Mouse (Mus musculus): Measurements from ENCODE around the gene Gm4141. TPM values are rescaled to one million over a fixed set of nuclear protein-coding genes. Genes with fewer than 3 reads are reported as not detected.
"Not testable (repeated sequence)": the region's sequence is repeated elsewhere in the genome, so short reads cannot be mapped to it uniquely, and the experiment has no call there.

The Gm4141 gene
- total RNA-seq (2021) = not detected

GRCm38 (mm10) chr7:20576141-20576540 lies at the start of gene Gm4141:
TSS of gene Gm4141 (minus strand) at chr7:20576241.
- intact Hi-C loops (cut with DNase I); DNase-seq (ENCODE audit: low spot score): not testable (repeated sequence)

- DNase-seq (ENCODE audit: low spot score); intact Hi-C loops (cut with DNase I): not testable (repeated sequence)
These were observed 22.9 kb upstream of the Gm4141 start, which contains the start of gene Gm4513 for GRCm38 (mm10) chr7:20598921-20599320. TSS of gene Gm4513 (minus strand) at chr7:20599021.

- intact Hi-C loops (cut with DNase I); DNase-seq (ENCODE audit: low spot score): not testable (repeated sequence)
These were observed 30.4 kb downstream of the Gm4141 start, which contains the start of gene Gm5726 for GRCm38 (mm10) chr7:20545657-20546056. TSS of gene Gm5726 (minus strand) at chr7:20545757.

- intact Hi-C loops (cut with DNase I); DNase-seq (ENCODE audit: low spot score): not testable (repeated sequence)
These were observed 42.5 kb downstream of the Gm4141 start, which contains the start of gene Vmn1r104 for GRCm38 (mm10) chr7:20533537-20533936. TSS of gene Vmn1r104 (plus strand) at chr7:20533837.

Other genes with a start within 250 kb of the Gm4141 start
- not detected for gene Gm4133, start 242.2 kb downstream of the Gm4141 start, total RNA-seq (2021)
- gene Gm5728, start 200.8 kb downstream of the Gm4141 start, total RNA-seq (2021) = not detected
- not detected for gene Vmn1r100, start 158.3 kb downstream of the Gm4141 start, total RNA-seq (2021)
- gene Vmn1r101, start 133.6 kb downstream of the Gm4141 start, total RNA-seq (2021) = not detected
- not detected for gene Gm10670, start 101.3 kb downstream of the Gm4141 start, total RNA-seq (2021)
- gene Vmn1r103, start 65.7 kb downstream of the Gm4141 start, total RNA-seq (2021) = not detected
- not detected for gene Vmn1r104, start 42.4 kb downstream of the Gm4141 start, total RNA-seq (2021)
- not detected for gene Gm5726, start 30.5 kb downstream of the Gm4141 start, total RNA-seq (2021)
- gene Gm4513, start 22.8 kb upstream of the Gm4141 start, total RNA-seq (2021) = not detected
- gene Vmn1r107, start 92.7 kb upstream of the Gm4141 start, total RNA-seq (2021) = not detected
- gene Vmn1r111, start 127.0 kb upstream of the Gm4141 start, total RNA-seq (2021) = not detected
- gene Gm10668, start 154.4 kb upstream of the Gm4141 start, total RNA-seq (2021) = not detected
- not detected for gene Vmn1r112, start 194.9 kb upstream of the Gm4141 start, total RNA-seq (2021)
- not detected for gene Vmn1r113, start 211.0 kb upstream of the Gm4141 start, total RNA-seq (2021)
- not detected for gene Vmn1r114, start 235.9 kb upstream of the Gm4141 start, total RNA-seq (2021)